Mouse (Mus musculus) testis, adult 2 months (tissue): ENCODE data around the gene Rela.

Experiments used
- CTCF ChIP-seq: fragments of 200-500 bp; IDR thresholded peaks from 2 replicates; pipeline ENCODE4 v1.5.1; 2012; ENCODE audit warnings: low read depth, mild to moderate bottlenecking, inconsistent platforms, low read length, moderate library complexity; ENCODE audit not compliant: control insufficient read depth, insufficient read depth, insufficient replicate concordance
- POLR2A ChIP-seq: fragments of 200-500 bp; IDR thresholded peaks from 2 replicates; pipeline ENCODE4 v1.6.1; 2012; ENCODE audit warnings: low read depth, mild to moderate bottlenecking, inconsistent platforms, low read length, moderate library complexity; ENCODE audit not compliant: control insufficient read depth

DNA sequence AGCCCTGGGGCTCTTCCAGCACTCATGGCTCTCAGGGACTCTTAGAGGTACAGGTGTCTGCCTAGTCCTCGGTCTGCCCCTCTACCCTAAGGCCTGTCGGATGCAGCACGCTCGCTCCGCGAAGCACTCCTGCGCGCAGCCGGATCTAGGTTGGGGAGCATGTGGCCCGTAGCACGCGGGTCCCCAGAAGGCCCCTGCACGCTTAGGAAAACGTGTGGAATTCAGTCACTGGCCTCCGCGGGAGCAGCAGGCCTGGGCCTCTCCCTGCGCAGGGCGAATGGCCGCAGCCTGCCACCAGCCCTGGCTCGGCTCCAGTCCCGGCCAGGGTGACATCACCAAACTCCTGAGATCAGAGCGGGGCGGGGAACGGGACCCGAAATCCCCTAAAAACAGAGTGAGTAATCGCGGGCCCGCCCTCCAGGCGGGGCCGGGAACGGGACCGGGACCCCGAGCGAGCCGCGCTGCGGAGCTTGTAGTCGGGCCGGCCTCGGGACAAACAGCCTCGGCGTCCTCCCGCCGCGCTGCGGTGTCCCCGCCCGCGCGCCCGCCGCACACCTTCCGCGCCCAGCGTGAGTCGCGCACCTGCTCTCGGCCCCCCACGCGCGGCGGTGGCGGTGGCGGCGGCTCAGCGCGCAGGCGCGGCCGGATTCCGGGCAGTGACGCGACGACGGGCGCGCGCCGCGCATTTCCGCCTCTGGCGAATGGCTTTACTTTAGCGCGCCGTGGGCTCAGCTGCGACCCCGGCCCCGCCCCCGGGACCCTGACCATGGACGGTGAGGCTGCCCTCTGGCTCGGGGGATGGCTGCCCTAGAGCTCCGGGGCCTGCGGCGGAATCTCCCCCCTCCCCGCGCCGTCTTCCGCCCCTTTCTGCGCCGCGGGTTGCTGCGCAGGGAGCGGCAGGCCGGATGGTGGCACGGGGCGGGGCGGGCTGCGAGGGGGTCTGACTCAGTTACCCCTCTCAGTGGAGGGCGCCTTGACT is at the start of gene Rela:
- peak; percentile 56 for TF ChIP-seq POLR2A
- TF ChIP-seq CTCF, result no peak
